Mouse (Mus musculus): Measurements from ENCODE around the gene Mafg. TPM values are rescaled to one million over a fixed set of nuclear protein-coding genes. Genes with fewer than 3 reads are reported as not detected.
A peak's percentile ranks its signal among the peaks of the same experiment; 100 is the strongest.

Gene Mafg
- total and polyA plus RNA-seq, 3 experiments = 17.0 to 63.7 (median 29.3) TPM

GRCm38 (mm10) chr11:120673594-120674122 is 40.3 kb upstream of the Mafg start:
- H3K4me2 ChIP-seq (ENCODE audit: insufficient read depth, low read depth, poor library complexity, severe bottlenecking) = peak overlapping the region; percentile 70
- in situ Hi-C loops (cut with MboI; ENCODE audit: low pct_ligation_motif_present, low pct_unique_long_range_greater_than_20kb, low sequenced_read_pairs) (no loop called here), dilution Hi-C loops (cut with MboI; ENCODE audit: extremely low pct_ligation_motif_present, extremely low pct_unique_long_range_greater_than_20kb, low sequenced_read_pairs) (no loop called here)
- peaks cover 2 to 43% of the 10 kb centered on the region in 2 experiments; a peak in 2 of 4 replicates for H3K4me1 ChIP-seq (ENCODE audit: control insufficient read depth in 1 of 2, insufficient read depth in 2 of 2)
- peak overlapping the region; percentile 61 to 85 (median 71) for H3K4me3 ChIP-seq (replicated peaks in 1 of 3; ENCODE audit: low read depth in 2 of 3, low read length in 2 of 3, poor library complexity in 1 of 3)
- no peaks in the 10 kb centered on the region for H3K27me3 ChIP-seq (replicated peaks)
- H3K79me2 ChIP-seq (replicated peaks; ENCODE audit: control insufficient read depth, extremely low read depth, insufficient read depth, poor library complexity, severe bottlenecking) = peaks cover 4% of the 10 kb centered on the region; the same call in 1 of the 2 replicates
- peak; percentile 62 for DNase-seq (ENCODE audit: extremely low read depth)
- peaks cover 18 to 33% of the 10 kb centered on the region in 2 experiments for H3K36me3 ChIP-seq (replicated peaks in 1 of 2; ENCODE audit: control insufficient read depth in 1 of 2, insufficient read depth in 1 of 2, low read length in 1 of 2)
- H3K27ac ChIP-seq (ENCODE audit: insufficient read depth, low read depth) = peak overlapping the region; percentile 75
- no peak for TF ChIP-seq GABPA (IDR thresholded peaks at IDR 0.05; ENCODE audit: insufficient replicate concordance, low read depth, low read length)
- TF ChIP-seq MYC (IDR thresholded peaks at IDR 0.05; ENCODE audit: low read depth, low read length) = no peak
- TF ChIP-seq HCFC1 (IDR thresholded peaks at IDR 0.05; ENCODE audit: low read depth, low read length) = no peak
- no peak for TF ChIP-seq JUN (IDR thresholded peaks at IDR 0.05; ENCODE audit: insufficient read depth, low read depth, low read length)
- no peak; the same call in none of the 2 replicates for TF ChIP-seq RAD21 (IDR thresholded peaks at IDR 0.05; ENCODE audit: low read depth, low read length)
- no peak for TF ChIP-seq POLR2AphosphoS2 (IDR thresholded peaks at IDR 0.05; ENCODE audit: low read depth, low read length)
- peak; percentile 62 for TF ChIP-seq MAX (IDR thresholded peaks at IDR 0.05; ENCODE audit: low read length)
- TF ChIP-seq SIN3A (IDR thresholded peaks at IDR 0.05; ENCODE audit: low read length) = no peak; the same call in 1 of the 2 replicates
- no peak for TF ChIP-seq ZNF384 (IDR thresholded peaks at IDR 0.05; ENCODE audit: low read depth, low read length)
- no peak for TF ChIP-seq RCOR1 (conservative IDR thresholded peaks at IDR 0.05; ENCODE audit: low read depth, low read length)
- no peak for TF ChIP-seq ZC3H11A (IDR thresholded peaks at IDR 0.05; ENCODE audit: low read depth, low read length)
- no peak for TF ChIP-seq ETS1 (conservative IDR thresholded peaks at IDR 0.05; ENCODE audit: low read depth, low read length)
- peak; percentile 8; the same call in 1 of the 2 replicates for TF ChIP-seq BHLHE40 (IDR thresholded peaks at IDR 0.05; ENCODE audit: low read depth, low read length)
- TF ChIP-seq MAZ (IDR thresholded peaks at IDR 0.05; ENCODE audit: low read depth, low read length) = 0 out of 2 replicates have a peak, but pooled peaks have one; percentile 2
- no peak for TF ChIP-seq USF1 (IDR thresholded peaks at IDR 0.05; ENCODE audit: low read depth, low read length)
- TF ChIP-seq TCF12 (IDR thresholded peaks at IDR 0.05; ENCODE audit: low read depth, low read length) = peak; percentile 20; the same call in 1 of the 2 replicates
- TF ChIP-seq USF2 (conservative IDR thresholded peaks at IDR 0.05; ENCODE audit: low read depth, low read length) = no peak
- no peak; the same call in 1 of the 2 replicates for TF ChIP-seq POLR2A (IDR thresholded peaks at IDR 0.05; ENCODE audit: low read depth, low read length)
- no peak for TF ChIP-seq ZKSCAN1 (IDR thresholded peaks at IDR 0.05; ENCODE audit: borderline replicate concordance, low read depth, low read length)
- TF ChIP-seq CTCF (conservative IDR thresholded peaks at IDR 0.05 in 1 of 2, IDR thresholded peaks at IDR 0.05 in 1 of 2; ENCODE audit: low read depth in 2 of 2, low read length in 2 of 2) = no peak
- TF ChIP-seq IRF4 (IDR thresholded peaks at IDR 0.05; ENCODE audit: low read depth, low read length) = no peak
- TF ChIP-seq KAT2A (IDR thresholded peaks at IDR 0.05; ENCODE audit: insufficient replicate concordance, low read length) = no peak
- 0 out of 2 replicates have a peak, but pooled peaks have one; percentile 18 for TF ChIP-seq EP300 (IDR thresholded peaks at IDR 0.05; ENCODE audit: low read length)
- peak; percentile 8; the same call in 1 of the 2 replicates for TF ChIP-seq NELFE (IDR thresholded peaks at IDR 0.05; ENCODE audit: low read depth, low read length)
- no peak for TF ChIP-seq NRF1 (IDR thresholded peaks at IDR 0.05; ENCODE audit: low read depth, low read length)
- peak; percentile 81; the same call in 1 of the 2 replicates for TF ChIP-seq MAFK (IDR thresholded peaks at IDR 0.05; ENCODE audit: insufficient replicate concordance, low read length)
- TF ChIP-seq ZMIZ1 (IDR thresholded peaks at IDR 0.05; ENCODE audit: low read depth, low read length) = no peak; the same call in 1 of the 2 replicates
- no peak for TF ChIP-seq E2F4 (IDR thresholded peaks at IDR 0.05; ENCODE audit: insufficient replicate concordance, low read depth, low read length)
- no peak for TF ChIP-seq MXI1 (IDR thresholded peaks at IDR 0.05; ENCODE audit: low read depth, low read length)
- no peak for TF ChIP-seq JUND (conservative IDR thresholded peaks at IDR 0.05; ENCODE audit: low read depth, low read length)
- peak; percentile 64; the same call in 1 of the 2 replicates for TF ChIP-seq TBP (conservative IDR thresholded peaks at IDR 0.05; ENCODE audit: low read depth, low read length)
- TF ChIP-seq CHD2 (IDR thresholded peaks at IDR 0.05; ENCODE audit: low read length) = no peak
- TF ChIP-seq PAX5 (IDR thresholded peaks at IDR 0.05; ENCODE audit: low read length) = no peak
- 0 out of 2 replicates have a peak, but pooled peaks have one; percentile 34 for TF ChIP-seq MEF2A (IDR thresholded peaks at IDR 0.05; ENCODE audit: borderline replicate concordance, low read depth, low read length)
- 0 out of 2 replicates have a peak, but pooled peaks have one; percentile 40 for TF ChIP-seq CHD1 (IDR thresholded peaks at IDR 0.05; ENCODE audit: low read depth, low read length)
- TF ChIP-seq SMC3 (IDR thresholded peaks at IDR 0.05; ENCODE audit: low read depth, low read length) = no peak; the same call in 1 of the 2 replicates
- peak; percentile 8; the same call in 1 of the 2 replicates for TF ChIP-seq UBTF (IDR thresholded peaks at IDR 0.05; ENCODE audit: low read depth, low read length)
- no peak for TF ChIP-seq ELF1 (IDR thresholded peaks at IDR 0.05; ENCODE audit: low read depth, low read length)
- H3K9ac ChIP-seq (ENCODE audit: insufficient read depth, low read depth) = peak overlapping the region; percentile 89
- H3K9me3 ChIP-seq (replicated peaks; ENCODE audit: low read length) = no peaks in the 10 kb centered on the region

Measured in CH12.LX (cell line).